Mouse (Mus musculus) lung, adult 2 months (tissue): Measurements from ENCODE around the gene Dnah8.

Source experiments
- CTCF ChIP-seq: fragments of 200-500 bp; IDR thresholded peaks from 2 replicates; pipeline ENCODE4 v1.5.1; 2011; ENCODE audit warnings: mild to moderate bottlenecking, low read length, control low read depth; ENCODE audit not compliant: insufficient read depth
- POLR2A ChIP-seq: fragments of 200-500 bp; IDR thresholded peaks from 2 replicates; pipeline ENCODE4 v1.6.1; 2011; ENCODE audit warnings: low read depth, mild to moderate bottlenecking, control low read depth, low read length, borderline replicate concordance; ENCODE audit errors: extremely low read depth

GRCm38 (mm10) chr17:30775096-30775495 is 150.9 kb downstream of the Dnah8 start:
- TF ChIP-seq CTCF (no peak), POLR2A (no peak)
